Comparison of ENCODE assay signal across 15 mouse cellular contexts in the genomic region with DNA sequence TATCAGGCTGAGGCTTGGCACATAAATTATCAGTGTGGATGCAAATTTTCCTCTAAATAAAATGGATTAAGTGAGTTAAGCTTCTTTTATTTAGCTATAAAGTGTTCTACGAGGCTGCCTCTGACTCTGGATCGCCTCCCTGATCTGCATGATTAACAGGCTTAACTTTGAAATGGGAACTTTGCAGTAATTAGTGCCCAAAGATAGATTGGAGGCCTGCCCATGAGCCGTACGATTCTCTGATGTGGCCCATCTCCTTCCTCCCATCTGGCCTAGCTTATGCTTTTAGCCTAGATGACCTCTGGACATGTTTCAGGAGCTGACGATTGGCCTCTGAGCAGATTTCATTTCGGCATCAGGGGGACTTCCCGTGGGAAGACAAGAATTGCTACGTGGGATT.
A peak's percentile ranks its signal among the peaks of the same experiment; 100 is the strongest.
DNase-seq lines count a peak whose midpoint lies in the region; ATAC-seq and TF ChIP-seq lines count a peak whose summit lies in the region.
"Had no signal": no experiment of that assay in that cellular context is flagged by ENCODE, and none has a peak within 500 bp of the region (broad histone marks: within the 10 kb centered on the region; RNA-seq: fewer than 3 reads in every experiment).

No protein-coding gene starts in this region.

- no peak for TF ChIP-seq CTCF in forebrain, postnatal 0 days (IDR thresholded peaks at IDR 0.05; ENCODE audit: low read depth)

- no peak overlapping the region for H3K27ac ChIP-seq in forebrain, embryonic 14.5 days (ENCODE audit: low read depth, low read length)
- H3K27ac ChIP-seq in forebrain, postnatal 0 days (ENCODE audit: low read depth, low read length), result no peak overlapping the region
- no peak overlapping the region for H3K27ac ChIP-seq in forebrain, embryonic 15.5 days (replicated peaks)

- peak; percentile 55 for DNase-seq in forebrain, embryonic 14.5 days (ENCODE audit: low spot score)
- DNase-seq in forebrain, postnatal 0 days, result no peak
- peak; percentile 48 for DNase-seq in MN1 (ENCODE audit: low spot score)
- DNase-seq in thymus, postnatal 0 days (ENCODE audit: low spot score), result no peak
- no peak for DNase-seq in cerebellum, adult 18-20 months
- DNase-seq: adrenal gland, postnatal 36 days; B cell, adult 2 months; gastrocnemius, postnatal 25 days; kidney, adult 18-20 months; kidney, postnatal 25 days; liver, postnatal 0 days had no signal

- no peaks in the 10 kb centered on the region for H3K9me3 ChIP-seq in forebrain, embryonic 14.5 days (replicated peaks; ENCODE audit: control insufficient read depth, low read length)
- no peaks in the 10 kb centered on the region for H3K9me3 ChIP-seq in forebrain, postnatal 0 days (ENCODE audit: low read length)
- H3K9me3 ChIP-seq in forebrain, embryonic 15.5 days, result no peaks in the 10 kb centered on the region
- H3K9me3 ChIP-seq: hindbrain, embryonic 15.5 days had no signal

- no peak overlapping the region for H3K4me3 ChIP-seq in forebrain, embryonic 14.5 days (ENCODE audit: low read depth, low read length)
- H3K4me3 ChIP-seq in forebrain, postnatal 0 days (ENCODE audit: low read depth, low read length), result no peak overlapping the region
- no peak overlapping the region for H3K4me3 ChIP-seq in forebrain, embryonic 15.5 days
- no peak overlapping the region for H3K4me3 ChIP-seq in myocyte
- H3K4me3 ChIP-seq: hindbrain, embryonic 15.5 days had no signal

- peak; percentile 56; the same call in 1 of the 2 replicates for ATAC-seq in forebrain, embryonic 14.5 days
- ATAC-seq in forebrain, postnatal 0 days, result no peak
- peak; percentile 23; the same call in 1 of the 2 replicates for ATAC-seq in forebrain, embryonic 15.5 days (replicated peaks)
- ATAC-seq: liver, postnatal 0 days had no signal

- no peaks in the 10 kb centered on the region for H3K36me3 ChIP-seq in forebrain, embryonic 14.5 days (ENCODE audit: control insufficient read depth, insufficient read depth, low read length)
- H3K36me3 ChIP-seq in forebrain, postnatal 0 days (ENCODE audit: insufficient read depth), result no peaks in the 10 kb centered on the region
- no peaks in the 10 kb centered on the region for H3K36me3 ChIP-seq in forebrain, embryonic 15.5 days
- H3K36me3 ChIP-seq in myocyte (ENCODE audit: control insufficient read depth, insufficient read depth), result no peaks in the 10 kb centered on the region
- H3K36me3 ChIP-seq: hindbrain, embryonic 15.5 days had no signal

- WGBS in forebrain, embryonic 14.5 days, result 8% methylated on average over 8 of the region's 8 CpGs
- 32% methylated on average over 8 of the region's 8 CpGs for WGBS in forebrain, postnatal 0 days
- WGBS in forebrain, embryonic 15.5 days, result 11% methylated on average over 8 of the region's 8 CpGs

- no peak overlapping the region for H3ac ChIP-seq in myocyte (ENCODE audit: control insufficient read depth, insufficient read length)

- no peak overlapping the region for H3K4me2 ChIP-seq in forebrain, embryonic 14.5 days (ENCODE audit: low read length)
- H3K4me2 ChIP-seq in forebrain, postnatal 0 days (ENCODE audit: low read depth), result no peak overlapping the region
- no peak overlapping the region for H3K4me2 ChIP-seq in forebrain, embryonic 15.5 days (replicated peaks)
- H3K4me2 ChIP-seq in myocyte (ENCODE audit: low read depth), result peak overlapping the region; percentile 90

- H3K9ac ChIP-seq in forebrain, embryonic 14.5 days (ENCODE audit: low read length), result no peak overlapping the region
- H3K9ac ChIP-seq in forebrain, postnatal 0 days, result no peak overlapping the region
- H3K9ac ChIP-seq in forebrain, embryonic 15.5 days (replicated peaks), result no peak overlapping the region
- H3K9ac ChIP-seq: hindbrain, embryonic 15.5 days; liver, postnatal 0 days had no signal

- no peaks in the 10 kb centered on the region; the same call in 1 of the 2 replicates for H3K27me3 ChIP-seq in forebrain, embryonic 14.5 days (replicated peaks; ENCODE audit: control insufficient read depth, insufficient read depth, low read length)
- H3K27me3 ChIP-seq in forebrain, postnatal 0 days (ENCODE audit: insufficient read depth, low read length), result no peaks in the 10 kb centered on the region; the same call in 1 of the 2 replicates
- peaks cover 13% of the 10 kb centered on the region; the same call in 1 of the 2 replicates for H3K27me3 ChIP-seq in forebrain, embryonic 15.5 days
- no peaks in the 10 kb centered on the region for H3K27me3 ChIP-seq in myocyte (ENCODE audit: control insufficient read depth, insufficient read depth, insufficient read length)
- H3K27me3 ChIP-seq: Patski had no signal

- H3K4me1 ChIP-seq in forebrain, embryonic 14.5 days (ENCODE audit: control insufficient read depth, insufficient read depth, low read length), result peaks cover 17% of the 10 kb centered on the region
- H3K4me1 ChIP-seq in forebrain, postnatal 0 days (ENCODE audit: insufficient read depth), result peaks cover 9% of the 10 kb centered on the region; the same call in 1 of the 2 replicates
- H3K4me1 ChIP-seq in forebrain, embryonic 15.5 days, result peaks cover 24% of the 10 kb centered on the region

- no peaks in the 10 kb centered on the region for H3K79me2 ChIP-seq in myocyte (ENCODE audit: control insufficient read depth, insufficient read depth)

- no peak for TF ChIP-seq POLR2A in myocyte (IDR thresholded peaks at IDR 0.05; ENCODE audit: insufficient read length, low read depth)

TF ChIP-seq in myocyte, 11 proteins besides CTCF, POLR2A, EP300 and RAD21:
- no peak for TF ChIP-seq MAX (IDR thresholded peaks at IDR 0.05; ENCODE audit: low read depth)
- TF ChIP-seq CEBPB (IDR thresholded peaks at IDR 0.05; ENCODE audit: insufficient read depth, poor library complexity, severe bottlenecking), result no peak
- no peak for TF ChIP-seq POLR2AphosphoS2 (IDR thresholded peaks at IDR 0.05; ENCODE audit: insufficient read length, low read depth)
- no peak for TF ChIP-seq TCF12 (IDR thresholded peaks at IDR 0.05; ENCODE audit: insufficient read depth, poor library complexity, severe bottlenecking)
- no peak for TF ChIP-seq REST (IDR thresholded peaks at IDR 0.05; ENCODE audit: insufficient read depth, insufficient read length)
- no peak for TF ChIP-seq TCF3 (IDR thresholded peaks at IDR 0.05; ENCODE audit: insufficient read length, low read depth)
- no peak for TF ChIP-seq E2F4 (IDR thresholded peaks at IDR 0.05; ENCODE audit: insufficient read depth)
- TF ChIP-seq SRF (IDR thresholded peaks at IDR 0.05; ENCODE audit: control insufficient read depth, insufficient read length, low read depth), result no peak
- no peak for TF ChIP-seq MYOD1 (IDR thresholded peaks at IDR 0.05; ENCODE audit: control insufficient read depth in 1 of 3, insufficient read length in 2 of 3, low read depth in 2 of 3)
- TF ChIP-seq MYOG (IDR thresholded peaks at IDR 0.05; ENCODE audit: control insufficient read depth in 1 of 3, insufficient read depth in 1 of 3, insufficient read length in 2 of 3, low read depth in 2 of 3), result no peak
- TF ChIP-seq USF1 (IDR thresholded peaks at IDR 0.05; ENCODE audit: low read depth), result no peak

Comparison
In these comparisons a context has a peak if more than half of its experiments do, and no peak if none do; other contexts are left out.
1. DNase-seq: peak in forebrain, embryonic 14.5 days (single experiment) and MN1 (single experiment); none in forebrain, postnatal 0 days (single experiment), thymus, postnatal 0 days (single experiment) and cerebellum, adult 18-20 months (0 of 2).